Mouse (Mus musculus): ENCODE results near the gene Cdk5r1.
"Not testable (repeated sequence)": the region's sequence is repeated elsewhere in the genome, so short reads cannot be mapped to it uniquely, and the experiment has no call there.

GRCm38 (mm10) chr11:80463605-80464130 is 13.2 kb upstream of the Cdk5r1 start:
- TF ChIP-seq CTCF (IDR thresholded peaks at IDR 0.05; ENCODE audit: control insufficient read depth, insufficient read depth, low read length); POLR2A (IDR thresholded peaks at IDR 0.05; ENCODE audit: borderline replicate concordance, control insufficient read depth, low read depth, low read length): not testable (repeated sequence)

All from bone marrow, adult 2 months (tissue).